Mouse (Mus musculus) gastrocnemius, postnatal 25 days (tissue): ENCODE data around the gene Ankrd17. TPM values are rescaled to one million over a fixed set of nuclear protein-coding genes. Genes with fewer than 3 reads are reported as not detected.

Experiments used
- DNase-seq: peaks from one replicate; pipeline ENCODE4 v3.0.0; 2022
- total RNA-seq, 2 experiments: library from RNA; stranded (reverse); gene quantifications; 1 replicate in 1 of 2; 2 replicates in 1 of 2; pipeline ENCODE4 v1.2.3; 2021

The Ankrd17 gene
- total RNA-seq, 2 experiments from 2014 or later = 42.7 to 45.2 TPM

DNA sequence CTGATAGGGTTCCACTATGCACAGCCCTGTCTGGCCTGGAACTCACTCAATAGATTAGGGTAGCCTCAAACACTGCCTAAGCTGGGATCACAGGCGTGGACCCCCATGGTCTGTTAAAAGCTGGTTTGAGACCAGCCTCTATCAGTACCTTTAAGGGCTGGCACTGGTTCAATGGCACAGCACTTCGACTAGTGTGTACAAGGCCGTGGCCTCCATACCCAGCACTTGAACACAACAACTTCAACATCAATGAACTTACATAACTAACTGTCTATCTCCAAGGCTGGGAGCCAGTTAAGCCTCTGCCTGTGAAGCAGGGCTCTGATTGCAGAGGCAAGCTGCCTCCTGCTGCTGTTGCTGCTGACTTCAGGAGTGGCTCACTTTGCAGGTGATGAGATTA lies 148.6 kb downstream of the Ankrd17 start:
- no peak for DNase-seq

GRCm38 (mm10) chr5:90217226-90217625 lies 149.2 kb downstream of the Ankrd17 start:
- no peak for DNase-seq

DNA sequence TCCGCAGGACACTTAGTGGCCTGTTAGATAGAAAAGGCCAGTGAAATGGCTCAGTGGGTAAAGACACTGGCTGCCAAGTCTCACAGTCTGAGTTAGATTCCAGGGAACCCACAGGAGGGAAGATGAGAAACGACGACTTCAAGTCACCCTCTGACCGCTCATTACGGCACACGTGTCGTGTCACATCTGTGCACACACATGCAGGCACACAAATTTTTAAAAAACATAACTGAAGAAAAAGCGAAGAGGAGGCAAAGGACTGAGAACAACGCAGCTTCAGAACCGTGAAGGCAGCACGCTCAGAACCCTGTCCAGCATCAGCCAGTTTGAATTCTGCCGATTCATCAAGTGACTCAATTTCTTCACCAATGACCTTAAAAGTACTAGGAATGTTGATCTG lies 153.0 kb downstream of the Ankrd17 start:
- DNase-seq = no peak

- DNase-seq = no peak
Measured at GRCm38 (mm10) chr5:90203168-90203567, 163.2 kb downstream of the Ankrd17 start.

GRCm38 (mm10) chr5:90202447-90203117 lies 163.8 kb downstream of the Ankrd17 start:
- DNase-seq = no peak

GRCm38 (mm10) chr5:90199922-90200632 lies 166.3 kb downstream of the Ankrd17 start:
- DNase-seq = no peak

DNA sequence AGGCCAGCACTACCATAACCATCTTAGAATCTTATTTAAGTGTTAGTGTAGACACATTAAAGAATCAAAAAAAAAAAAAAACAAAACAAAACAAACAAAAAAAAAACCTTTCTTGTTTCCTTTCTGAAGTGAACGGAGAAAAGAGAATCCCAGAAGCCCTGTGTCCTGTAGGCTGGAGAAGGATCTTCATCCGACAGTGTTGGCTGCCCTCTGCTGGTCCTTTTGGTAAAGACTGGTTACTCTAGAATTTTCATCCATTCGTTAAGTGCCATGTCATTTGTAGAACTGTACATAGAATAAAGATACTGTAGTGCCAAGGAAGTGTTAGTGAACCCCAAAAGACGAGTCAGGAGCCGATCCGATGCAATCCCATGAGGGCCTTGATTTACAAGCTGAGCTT lies 171.5 kb downstream of the Ankrd17 start:
- DNase-seq = peak; percentile 9

- no peak for DNase-seq
Measured at GRCm38 (mm10) chr5:90182782-90183181, 183.6 kb downstream of the Ankrd17 start.

GRCm38 (mm10) chr5:90179094-90179493 lies 187.3 kb downstream of the Ankrd17 start:
- no peak for DNase-seq

GRCm38 (mm10) chr5:90178116-90178515 lies 188.3 kb downstream of the Ankrd17 start:
- no peak for DNase-seq

Other genes starting within 250 kb of the Ankrd17 start
- 1 to 10 TPM; 5.6 to 8.6 TPM for gene Cox18, start 142.6 kb downstream of the Ankrd17 start, total RNA-seq
- gene Gm9958, start 627 bp upstream of the Ankrd17 start, total RNA-seq = under 1 TPM; 0.64 to 0.70 TPM
- gene Alb, start 94.3 kb upstream of the Ankrd17 start, total RNA-seq = 1 to 10 TPM in 1 of 2 experiments, not detected in 1; 1.5 TPM
- gene Afp, start 124.2 kb upstream of the Ankrd17 start, total RNA-seq = not detected
- not detected for gene Afm, start 152.4 kb upstream of the Ankrd17 start, total RNA-seq
- not detected for gene 5830473C10Rik, start 194.5 kb upstream of the Ankrd17 start, total RNA-seq